Mouse (Mus musculus) stomach, postnatal 0 days (tissue): ENCODE results near the gene Clrn2. TPM values are rescaled to one million over a fixed set of nuclear protein-coding genes. Genes with fewer than 3 reads are reported as not detected.

Experiments used
- ATAC-seq: fragments of 200-750 bp; cut with Nextera tagmentation; 2 replicates; pipeline ENCODE4 v1.8.0; 2017; ENCODE audit not compliant: low FRiP score, low TSS enrichment
- DNase-seq: peaks from one replicate; pipeline ENCODE4 v3.0.0-alpha.2; 2016; ENCODE audit warnings: low spot score
- H3K27ac ChIP-seq: fragments of 300-500 bp; sonication (generic); replicated peaks from 2 replicates; pipeline ENCODE4 v1.5.1; 2014; ENCODE audit warnings: mild to moderate bottlenecking, control low read depth
- H3K27me3 ChIP-seq: fragments of 300-500 bp; sonication (generic); 2 replicates; pipeline ENCODE4 v1.6.1; 2014; ENCODE audit warnings: low read length; ENCODE audit not compliant: control insufficient read depth, insufficient read depth
- H3K36me3 ChIP-seq: fragments of 300-500 bp; sonication (generic); 2 replicates; pipeline ENCODE4 v1.6.1; 2014; ENCODE audit warnings: low read length, mixed read lengths; ENCODE audit not compliant: control insufficient read depth, insufficient read depth
- H3K4me1 ChIP-seq: fragments of 300-500 bp; sonication (generic); replicated peaks from 2 replicates; pipeline ENCODE4 v1.6.1; 2014; ENCODE audit warnings: antibody characterized with exemption; ENCODE audit not compliant: control insufficient read depth, insufficient read depth
- H3K4me2 ChIP-seq: fragments of 300-500 bp; sonication (generic); replicated peaks from 2 replicates; pipeline ENCODE4 v1.6.1; 2014; ENCODE audit warnings: low read depth, mild to moderate bottlenecking, control low read depth, moderate library complexity
- H3K4me3 ChIP-seq: fragments of 300-500 bp; sonication (generic); 2 replicates; pipeline ENCODE4 v1.5.1; 2014; ENCODE audit warnings: low read depth, low read length, control low read depth
- H3K9ac ChIP-seq: fragments of 300-500 bp; sonication (generic); 2 replicates; pipeline ENCODE4 v1.6.1; 2014; ENCODE audit warnings: mild to moderate bottlenecking, low read length, control low read depth, mixed read lengths
- H3K9me3 ChIP-seq: fragments of 300-500 bp; sonication (generic); 2 replicates; pipeline ENCODE4 v1.6.1; 2016; ENCODE audit warnings: low read length; ENCODE audit not compliant: control insufficient read depth
- CTCF ChIP-seq: IDR thresholded peaks from 2 replicates; pipeline ENCODE4 v1.5.1; 2016; ENCODE audit warnings: antibody characterized with exemption, low read depth, mild to moderate bottlenecking, moderate library complexity
- EP300 ChIP-seq: optimal IDR thresholded peaks from 2 replicates; pipeline ENCODE3; 2016; ENCODE audit warnings: antibody characterized with exemption
- WGBS: fragments of 180-500 bp; shearing (Covaris S2); extraction: QIAGEN DNeasy Blood & Tissue Kit; methylation state at CpG from one replicate; pipeline ENCODE4 v1.1.7; 2014; 5-methylcytosine and 5-hydroxymethylcytosine counted together
- polyA plus RNA-seq: library from polyadenylated mRNA; unstranded; fragments of >200 nt; fragmentation: Nextera tagmentation; extraction: Ambion mirVana; gene quantifications from 2 replicates; pipeline ENCODE4 v1.2.1, GENCODE M21; 2015

Gene Clrn2
- not detected in 2 replicates for polyA plus RNA-seq

- Histone ChIP-seq H3K9me3 (no peaks in the 10 kb centered on the region), H3K27me3 (no peaks in the 10 kb centered on the region; the same call in 1 of the 2 replicates), H3K36me3 (no peaks in the 10 kb centered on the region), H3K4me1 (0 out of 2 replicates have a peak, but pooled peaks cover 4% of the 10 kb centered on the region), H3K27ac (no peak within 1 kb of the TSS), H3K4me3 (no peak within 1 kb of the TSS), H3K4me2 (no peak within 1 kb of the TSS), H3K9ac (no peak within 1 kb of the TSS)
- DNase-seq = no peak
- TF ChIP-seq CTCF = no peak
- TF ChIP-seq EP300 = no peak
- ATAC-seq = no peak
- 66% methylated on average over 6 of the region's 6 CpGs for WGBS
These were observed at the start of gene Clrn2 for GRCm38 (mm10) chr5:45453451-45453850. Gene Clrn2 (plus strand): TSS chr5:45453751.

GRCm38 (mm10) chr5:45406129-45406528 lies 47.4 kb upstream of the Clrn2 start:
- no peak for TF ChIP-seq CTCF
- TF ChIP-seq EP300 = no peak
- ATAC-seq = no peak
- 61% methylated on average over 2 of the region's 2 CpGs for WGBS

GRCm38 (mm10) chr5:45416478-45416877 lies 37.1 kb upstream of the Clrn2 start:
- H3K9ac ChIP-seq = no peak overlapping the region
- H3K4me3 ChIP-seq = no peak overlapping the region
- ATAC-seq (no peak), DNase-seq (no peak)
- H3K27me3 ChIP-seq = no peaks in the 10 kb centered on the region
- no peak overlapping the region for H3K27ac ChIP-seq
- no peaks in the 10 kb centered on the region for H3K36me3 ChIP-seq
- H3K9me3 ChIP-seq = no peaks in the 10 kb centered on the region
- WGBS = 91% methylated on average over 3 of the region's 3 CpGs
- H3K4me2 ChIP-seq = no peak overlapping the region
- TF ChIP-seq CTCF (no peak), EP300 (no peak)
- no peaks in the 10 kb centered on the region for H3K4me1 ChIP-seq

More at GRCm38 (mm10) chr5:45406129-45406528, 47.4 kb upstream of the Clrn2 start:
- DNase-seq = no peak
- Histone ChIP-seq H3K9me3 (no peaks in the 10 kb centered on the region), H3K4me1 (no peaks in the 10 kb centered on the region), H3K9ac (no peak overlapping the region), H3K36me3 (no peaks in the 10 kb centered on the region), H3K4me3 (no peak overlapping the region), H3K27ac (no peak overlapping the region), H3K4me2 (no peak overlapping the region), H3K27me3 (no peaks in the 10 kb centered on the region)

GRCm38 (mm10) chr5:45417859-45418443 lies 35.6 kb upstream of the Clrn2 start:
- Histone ChIP-seq H3K36me3 (no peaks in the 10 kb centered on the region), H3K4me3 (no peak overlapping the region), H3K27ac (no peak overlapping the region), H3K9me3 (no peaks in the 10 kb centered on the region), H3K27me3 (no peaks in the 10 kb centered on the region), H3K4me1 (no peaks in the 10 kb centered on the region), H3K4me2 (no peak overlapping the region), H3K9ac (no peak overlapping the region)
- ATAC-seq (no peak), DNase-seq (no peak)
- WGBS = 62% methylated on average over 3 of the region's 3 CpGs
- no peak for TF ChIP-seq EP300
- no peak for TF ChIP-seq CTCF

- H3K27me3 ChIP-seq = no peaks in the 10 kb centered on the region
- no peaks in the 10 kb centered on the region for H3K9me3 ChIP-seq
- TF ChIP-seq EP300 (no peak), CTCF (peak; percentile 67)
- no peaks in the 10 kb centered on the region for H3K4me1 ChIP-seq
- H3K27ac ChIP-seq = no peak overlapping the region
- DNase-seq = peak; percentile 36
- no peak overlapping the region for H3K4me2 ChIP-seq
- WGBS = 76% methylated on average over 10 of the region's 10 CpGs
- H3K36me3 ChIP-seq = no peaks in the 10 kb centered on the region
- no peak overlapping the region for H3K4me3 ChIP-seq
- ATAC-seq = peak; percentile 38; the same call in 1 of the 2 replicates
- no peak overlapping the region for H3K9ac ChIP-seq
These were observed 33.5 kb upstream of the Clrn2 start for GRCm38 (mm10) chr5:45419841-45420638.
